Mouse (Mus musculus) liver, embryonic 14.5 days (tissue): Measurements from ENCODE around the gene Slco1b2. TPM values are rescaled to one million over a fixed set of nuclear protein-coding genes. Genes with fewer than 3 reads are reported as not detected.
A peak's percentile ranks its signal among the peaks of the same experiment; 100 is the strongest.

ENCODE experiments used
- ATAC-seq: fragments of 200-750 bp; cut with Nextera tagmentation; 2 replicates; pipeline ENCODE4 v1.8.0; 2017; ENCODE audit warnings: moderate number of reproducible peaks, mild to moderate bottlenecking, moderate library complexity; ENCODE audit not compliant: insufficient read depth
- DNase-seq, 3 experiments: peaks; one replicate each; pipeline ENCODE4 v3.0.0-alpha.2; 2012 to 2013; ENCODE audit warnings: low read depth in 3 of 3, low spot score in 3 of 3
- H3K27ac ChIP-seq: fragments of 300-500 bp; sonication (generic); 2 replicates; pipeline ENCODE4 v1.5.1; 2014; ENCODE audit warnings: moderate library complexity, mild to moderate bottlenecking, control low read depth, inconsistent platforms
- H3K27me3 ChIP-seq: fragments of 300-500 bp; sonication (generic); 2 replicates; pipeline ENCODE4 v1.6.1; 2014; ENCODE audit warnings: mild to moderate bottlenecking, low read length, moderate library complexity; ENCODE audit not compliant: control insufficient read depth, insufficient read depth
- H3K36me3 ChIP-seq: fragments of 300-500 bp; sonication (generic); replicated peaks from 2 replicates; pipeline ENCODE4 v1.6.1; 2014; ENCODE audit warnings: low read depth; ENCODE audit not compliant: control insufficient read depth, insufficient read depth
- H3K4me1 ChIP-seq, 2 experiments: fragments of 200-500 bp in 1 of 2; fragments of 300-500 bp in 1 of 2; sonication (generic) in 1 of 2; replicated peaks; 2 replicates each; pipeline ENCODE4 v1.6.1; 2012 to 2014; ENCODE audit warnings: antibody characterized with exemption in 1 of 2, inconsistent platforms in 1 of 2, low read length in 1 of 2; ENCODE audit not compliant: control insufficient read depth in 2 of 2, insufficient read depth in 2 of 2
- H3K4me2 ChIP-seq: fragments of 300-500 bp; sonication (generic); 2 replicates; pipeline ENCODE4 v1.6.1; 2014; ENCODE audit warnings: low read depth, mild to moderate bottlenecking, control low read depth, moderate library complexity
- H3K4me3 ChIP-seq, 2 experiments: fragments of 200-500 bp in 1 of 2; fragments of 300-500 bp in 1 of 2; sonication (generic) in 1 of 2; 2 replicates each; pipeline ENCODE4 v1.5.1; 2012 to 2014; ENCODE audit warnings: low read depth in 2 of 2, low read length in 2 of 2, mild to moderate bottlenecking in 2 of 2, control low read depth in 1 of 2, inconsistent platforms in 1 of 2, moderate library complexity in 1 of 2; ENCODE audit not compliant: insufficient read depth in 1 of 2
- H3K9ac ChIP-seq: fragments of 300-500 bp; sonication (generic); replicated peaks from 2 replicates; pipeline ENCODE4 v1.6.1; 2014; ENCODE audit warnings: mild to moderate bottlenecking, control low read depth, moderate library complexity
- H3K9me3 ChIP-seq: fragments of 300-500 bp; sonication (generic); 2 replicates; pipeline ENCODE4 v1.6.1; 2016; ENCODE audit warnings: low read length, mixed read lengths; ENCODE audit not compliant: control insufficient read depth
- CTCF ChIP-seq: IDR thresholded peaks from 2 replicates; pipeline ENCODE4 v1.5.1; 2016; ENCODE audit warnings: antibody characterized with exemption, low read depth, control low read depth
- EP300 ChIP-seq: IDR thresholded peaks from 2 replicates; pipeline ENCODE4 v1.6.1; 2016; ENCODE audit warnings: antibody characterized with exemption, low read depth
- WGBS: fragments of 180-500 bp; shearing (Covaris S2); extraction: QIAGEN DNeasy Blood & Tissue Kit; methylation state at CpG from one replicate; pipeline ENCODE4 v1.1.7; 2014; ENCODE audit not compliant: insufficient replicate concordance; 5-methylcytosine and 5-hydroxymethylcytosine counted together
- polyA plus RNA-seq, 2 experiments: library from polyadenylated mRNA; depleted of rRNA in 1 of 2; stranded (reverse) in 1 of 2; unstranded in 1 of 2; fragments of >200 nt; fragmentation: Nextera tagmentation in 1 of 2; extraction: Ambion mirVana in 1 of 2; gene quantifications; 2 replicates each; pipeline versions ENCODE4 v1.2.1 to v1.2.3; 2012 to 2014

Slco1b2 gene
- polyA plus RNA-seq, 2 experiments = 0.37 to 1.6 TPM

DNA sequence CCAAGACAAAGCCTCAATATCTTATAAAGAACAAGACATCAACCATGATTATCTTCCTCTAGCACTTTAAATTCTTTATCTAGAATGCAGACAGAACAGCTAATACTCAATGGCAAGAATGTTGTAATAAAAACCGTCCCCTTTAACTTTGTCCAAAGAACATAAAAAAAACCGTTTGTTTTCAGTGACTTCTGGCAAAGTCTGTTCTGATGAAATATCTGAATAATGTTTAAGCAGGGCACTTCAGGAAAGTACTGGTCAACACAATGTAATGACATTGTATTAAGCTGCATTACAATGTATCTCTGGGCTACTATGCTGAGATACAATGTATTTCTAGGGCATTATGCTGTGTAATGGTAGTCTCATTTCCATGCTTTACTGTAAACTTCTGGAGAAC, 5.9 kb downstream of the Slco1b2 start:
- no peaks in the 10 kb centered on the region for H3K9me3 ChIP-seq
- no peaks in the 10 kb centered on the region for H3K27me3 ChIP-seq
- H3K4me2 ChIP-seq = no peak overlapping the region
- TF ChIP-seq EP300 (no peak), CTCF (no peak)
- no peak for DNase-seq
- WGBS = 44% methylated on average over 2 of the region's 2 CpGs
- H3K9ac ChIP-seq = no peak overlapping the region
- no peaks in the 10 kb centered on the region for H3K36me3 ChIP-seq
- H3K4me1 ChIP-seq = no peaks in the 10 kb centered on the region
- H3K27ac ChIP-seq = no peak overlapping the region
- no peak overlapping the region for H3K4me3 ChIP-seq
- ATAC-seq = no peak

DNA sequence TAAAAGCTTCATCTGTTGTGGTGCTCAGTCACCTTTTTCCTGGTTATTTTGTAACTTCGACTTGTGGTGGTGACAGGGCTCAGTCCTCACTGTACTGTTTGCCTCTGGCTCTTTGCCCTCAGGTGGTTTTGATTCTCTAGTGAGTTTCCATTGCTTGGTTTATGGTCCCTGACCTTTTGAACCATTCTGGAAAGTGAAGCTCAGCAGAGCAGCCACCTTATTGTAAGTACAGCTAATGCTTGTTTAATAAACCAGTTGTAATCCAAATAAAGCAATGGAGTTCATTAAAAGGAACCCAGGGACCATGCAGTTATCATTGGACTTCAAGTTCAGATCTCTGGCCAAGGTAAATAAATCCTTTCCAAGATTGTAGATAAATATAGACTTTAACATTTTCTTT, 11.3 kb downstream of the Slco1b2 start:
- no peaks in the 10 kb centered on the region for H3K9me3 ChIP-seq
- ATAC-seq = 0 out of 2 replicates have a peak, but pooled peaks have one; percentile 13
- DNase-seq = peak in 1 of 3 experiments; percentile 4
- no peak overlapping the region for H3K9ac ChIP-seq
- no peaks in the 10 kb centered on the region for H3K4me1 ChIP-seq
- TF ChIP-seq CTCF (no peak), EP300 (no peak)
- no peaks in the 10 kb centered on the region for H3K36me3 ChIP-seq
- no peak overlapping the region for H3K4me3 ChIP-seq
- H3K27me3 ChIP-seq = no peaks in the 10 kb centered on the region
- H3K4me2 ChIP-seq = no peak overlapping the region
- WGBS = 19% methylated on average over 1 of the region's 1 CpGs
- no peak overlapping the region for H3K27ac ChIP-seq

DNA sequence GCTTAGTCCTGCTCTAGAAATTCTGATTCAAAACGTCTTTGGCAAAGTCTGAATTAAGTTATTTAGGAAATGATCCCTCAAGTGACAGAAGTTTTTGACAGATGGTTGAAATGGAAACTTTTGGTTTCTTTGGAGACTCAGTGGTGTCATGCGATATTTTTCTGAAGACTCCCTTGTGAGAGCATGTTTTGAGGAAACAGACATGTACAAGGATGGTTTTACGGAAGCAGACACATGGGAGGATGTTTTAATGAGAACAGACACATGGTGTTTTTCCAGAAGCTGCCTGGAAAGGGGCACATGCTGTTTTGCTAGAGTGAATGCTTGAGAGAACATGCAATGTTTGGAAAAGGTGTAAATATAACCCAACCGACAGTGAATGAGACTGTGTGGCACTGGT, 57.7 kb downstream of the Slco1b2 start:
- Histone ChIP-seq H3K4me1 (no peaks in the 10 kb centered on the region), H3K4me3 (no peak overlapping the region), H3K4me2 (no peak overlapping the region), H3K9me3 (no peaks in the 10 kb centered on the region), H3K27ac (no peak overlapping the region), H3K9ac (no peak overlapping the region), H3K27me3 (no peaks in the 10 kb centered on the region), H3K36me3 (no peaks in the 10 kb centered on the region)
- TF ChIP-seq EP300 = no peak
- TF ChIP-seq CTCF = no peak
- DNase-seq (no peak), ATAC-seq (no peak)
- 69% methylated on average over 4 of the region's 4 CpGs for WGBS

DNA sequence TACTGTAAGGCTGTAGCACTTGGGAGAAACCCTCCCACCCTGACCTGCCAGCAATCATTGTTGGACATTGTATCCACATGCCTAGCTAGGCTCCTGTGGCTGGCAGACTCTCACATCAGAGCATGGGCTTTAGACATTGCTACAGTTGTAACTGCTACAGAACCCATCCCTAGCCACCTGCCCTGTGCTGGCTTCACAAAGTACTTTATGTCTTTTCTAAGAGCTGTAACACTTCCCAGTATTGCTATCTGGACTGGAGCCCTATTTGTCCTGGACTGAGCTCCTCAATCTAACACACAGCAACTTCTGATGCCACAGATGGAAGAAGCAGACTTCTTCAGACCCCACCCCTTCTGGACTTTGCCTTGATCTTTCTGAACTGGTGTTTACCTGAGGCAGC, 61.9 kb downstream of the Slco1b2 start:
- ATAC-seq (no peak), DNase-seq (no peak)
- no peaks in the 10 kb centered on the region for H3K36me3 ChIP-seq
- TF ChIP-seq CTCF (no peak), EP300 (no peak)
- no peak overlapping the region for H3K4me3 ChIP-seq
- no peaks in the 10 kb centered on the region for H3K27me3 ChIP-seq
- H3K27ac ChIP-seq = no peak overlapping the region
- H3K9ac ChIP-seq = no peak overlapping the region
- H3K4me2 ChIP-seq = no peak overlapping the region
- no peaks in the 10 kb centered on the region for H3K4me1 ChIP-seq
- no peaks in the 10 kb centered on the region for H3K9me3 ChIP-seq

Other genes with a start within 250 kb of the Slco1b2 start
- gene Slco1c1, start 105.2 kb upstream of the Slco1b2 start, polyA plus RNA-seq (2012; rRNA removed) = 0.02 TPM in 2 replicates
- not detected in 2 replicates for gene Slco1c1, start 105.2 kb upstream of the Slco1b2 start, polyA plus RNA-seq (2014; fragmentation: Nextera tagmentation; extraction: Ambion mirVana)
- gene Gm5724, start 144.3 kb downstream of the Slco1b2 start, polyA plus RNA-seq (2012; rRNA removed) = not detected in 2 replicates
- not detected in 2 replicates for gene Gm5724, start 144.3 kb downstream of the Slco1b2 start, polyA plus RNA-seq (2014; fragmentation: Nextera tagmentation; extraction: Ambion mirVana)
- gene Slco1a4, start 226.7 kb downstream of the Slco1b2 start, polyA plus RNA-seq (2012; rRNA removed) = not detected in 2 replicates
- not detected in 2 replicates for gene Slco1a4, start 226.7 kb downstream of the Slco1b2 start, polyA plus RNA-seq (2014; fragmentation: Nextera tagmentation; extraction: Ambion mirVana)